Mouse (Mus musculus) hematopoietic stem cell, adult 5-6 weeks (primary cell): ENCODE results near the gene Fbxo17. TPM values are rescaled to one million over a fixed set of nuclear protein-coding genes. Genes with fewer than 3 reads are reported as not detected.

Source experiments
- ATAC-seq, 2 experiments: fragments of 125-278 bp in 1 of 2; replicated peaks in 1 of 2; 2 replicates each; pipeline ENCODE4 v1.8.0; 2016 to 2017; ENCODE audit warnings: inconsistent platforms in 2 of 2, mild to moderate bottlenecking in 2 of 2, moderate number of reproducible peaks in 2 of 2, low read depth in 1 of 2, moderate TSS enrichment in 1 of 2; ENCODE audit not compliant: low FRiP score in 2 of 2, poor library complexity in 2 of 2, severe bottlenecking in 2 of 2, insufficient read depth in 1 of 2, low TSS enrichment in 1 of 2
- total RNA-seq: library from RNA; stranded (forward); fragments of 172-1452, 232-1000 nt; gene quantifications from 2 replicates; pipeline ENCODE4 v1.2.3, GENCODE M21; 2017

The Fbxo17 gene
- total RNA-seq, 1 experiment from 2014 or later, result 1.1 TPM

DNA sequence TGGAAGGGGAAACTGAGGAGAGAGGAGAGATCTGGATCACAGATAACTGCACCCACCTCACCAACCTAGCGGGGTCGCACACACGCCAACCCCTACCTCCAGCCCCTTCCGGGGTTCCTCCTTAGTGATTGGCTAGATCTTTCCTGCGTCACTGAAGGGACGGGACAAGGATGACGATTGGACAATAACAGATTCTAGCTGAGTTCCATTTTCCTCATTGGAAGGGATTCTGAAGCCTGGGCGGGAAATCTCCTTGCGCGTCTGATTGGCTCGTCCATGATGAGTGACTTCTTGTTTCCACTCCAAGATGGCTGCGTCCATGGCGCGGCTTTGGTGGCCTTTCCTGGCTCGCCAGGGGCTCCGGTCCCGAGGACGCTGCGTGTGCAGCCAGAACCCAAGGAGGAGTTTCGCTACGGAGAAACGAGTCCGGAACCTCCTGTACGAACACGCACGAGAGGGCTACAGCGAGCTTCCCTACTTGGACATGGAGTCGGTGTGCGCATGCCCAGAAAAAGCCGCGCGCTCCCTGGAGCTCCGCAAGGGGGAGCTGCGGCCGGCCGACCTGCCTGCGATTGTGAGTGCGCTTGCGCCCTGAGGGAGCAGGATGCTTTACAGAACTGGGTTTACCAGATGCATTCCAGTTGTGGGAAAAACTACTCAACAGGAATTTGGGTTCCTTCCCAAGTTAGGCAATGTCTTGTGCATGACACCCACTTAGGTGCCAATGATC is 25.3 kb downstream of the Fbxo17 start, which contains the start of the genes Mrps12 and Sars2:
Gene Mrps12 (minus strand): TSS at position 112 of the 730 bp plus-strand sequence.
Gene Sars2 (plus strand): TSS at position 284 of the 730 bp plus-strand sequence.
- peak; percentile 97 to 98 for ATAC-seq

DNA sequence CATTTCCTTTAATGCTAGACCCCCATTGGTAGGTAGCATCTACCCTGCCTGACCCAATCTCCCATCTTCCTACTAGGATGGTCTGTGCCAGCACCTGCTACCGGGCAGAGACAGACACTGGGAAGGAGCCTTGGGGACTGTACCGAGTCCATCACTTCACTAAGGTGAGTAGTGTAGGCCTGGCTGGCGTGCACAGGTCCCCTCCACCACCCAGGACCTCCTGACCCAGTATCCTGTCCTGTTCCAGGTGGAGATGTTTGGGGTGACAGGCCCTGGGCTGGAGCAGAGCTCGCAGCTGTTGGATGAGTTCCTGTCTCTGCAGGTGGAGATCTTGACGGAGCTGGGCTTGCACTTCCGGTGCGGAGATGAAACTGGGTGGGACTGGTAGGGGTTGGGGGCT is 33.3 kb downstream of the Fbxo17 start:
- ATAC-seq, result no peak

DNA sequence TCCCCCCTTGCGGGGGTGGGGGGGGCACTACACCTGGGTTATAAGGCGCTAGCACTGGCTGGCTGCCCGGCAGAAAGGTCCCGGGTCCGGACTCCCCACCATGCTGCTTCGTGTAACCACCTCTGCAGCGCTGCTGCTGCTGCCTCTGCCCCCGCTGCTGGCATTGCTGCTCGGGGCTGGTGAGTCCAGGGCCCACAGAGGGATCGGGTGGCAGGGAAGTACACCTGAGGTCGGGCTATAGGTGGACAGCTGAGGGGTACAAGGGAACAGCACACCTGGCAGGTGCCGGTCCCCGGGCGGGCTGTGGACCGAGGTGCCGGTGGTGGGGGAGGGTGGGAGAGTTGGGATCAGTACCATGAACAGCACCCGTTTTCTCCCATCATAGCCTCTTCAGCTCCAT is 39.5 kb downstream of the Fbxo17 start, which contains the start of gene Ccer2:
Gene Ccer2 (plus strand): TSS at position 96 of the 400 bp plus-strand sequence.
- no peak for ATAC-seq

DNA sequence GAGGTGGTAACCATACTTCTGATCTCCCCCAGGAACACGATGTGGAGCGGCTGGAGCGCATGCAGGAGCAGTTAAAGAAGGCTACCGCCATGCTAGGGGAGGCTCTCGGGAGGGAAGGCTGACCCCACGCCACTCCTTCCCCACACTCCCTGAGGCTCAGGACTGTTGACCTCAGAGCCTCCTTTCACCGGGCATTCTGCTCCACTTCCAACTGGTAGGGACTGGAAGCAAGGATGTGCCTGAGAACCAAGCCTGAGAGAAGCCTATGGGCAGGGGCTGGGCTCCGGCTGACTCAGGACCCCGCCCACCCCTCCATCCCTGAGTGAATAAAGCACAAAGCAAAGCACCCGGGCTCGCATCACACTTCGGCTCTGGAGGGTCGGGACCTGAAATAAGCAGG is 42.0 kb downstream of the Fbxo17 start:
- no peak for ATAC-seq

DNA sequence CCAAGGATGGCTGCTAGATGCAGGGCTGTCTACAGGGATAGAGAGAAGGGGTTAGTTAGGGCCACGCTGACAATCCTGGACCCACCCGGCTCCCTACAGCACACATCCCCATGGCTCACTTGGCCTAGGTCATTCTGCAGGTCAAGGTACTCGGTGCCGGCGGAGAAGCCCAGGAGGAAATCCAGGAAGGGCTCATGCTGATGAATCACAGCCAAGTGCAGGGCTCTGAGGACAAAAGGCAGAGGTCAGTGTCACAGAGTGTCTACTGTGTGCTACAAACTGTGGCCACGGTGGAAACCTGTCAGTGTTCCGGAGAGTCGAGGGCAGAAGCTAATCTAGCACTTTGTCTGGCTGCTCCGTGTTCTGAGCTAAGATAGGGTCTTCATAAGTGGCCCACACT is 45.3 kb downstream of the Fbxo17 start:
- ATAC-seq, result no peak

DNA sequence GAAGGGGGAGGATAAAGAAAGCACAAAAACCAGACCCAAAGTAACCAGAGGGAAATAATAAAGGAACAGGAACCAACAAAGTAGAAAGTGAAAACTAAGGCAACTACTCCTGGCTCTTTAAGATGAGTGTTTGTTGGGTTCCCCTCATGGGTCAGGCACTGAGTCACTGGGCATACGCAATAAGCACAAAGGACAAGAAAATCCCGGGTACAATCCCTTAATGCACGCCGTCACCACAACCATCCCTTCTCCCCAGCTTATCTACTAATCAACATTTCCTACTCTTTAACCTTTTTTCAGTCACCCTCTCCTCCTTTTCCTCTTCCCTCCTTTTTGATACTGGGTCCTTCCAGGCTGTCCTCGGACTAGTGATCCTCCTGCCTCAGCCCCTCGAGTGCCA is 48.6 kb downstream of the Fbxo17 start:
- no peak for ATAC-seq

DNA sequence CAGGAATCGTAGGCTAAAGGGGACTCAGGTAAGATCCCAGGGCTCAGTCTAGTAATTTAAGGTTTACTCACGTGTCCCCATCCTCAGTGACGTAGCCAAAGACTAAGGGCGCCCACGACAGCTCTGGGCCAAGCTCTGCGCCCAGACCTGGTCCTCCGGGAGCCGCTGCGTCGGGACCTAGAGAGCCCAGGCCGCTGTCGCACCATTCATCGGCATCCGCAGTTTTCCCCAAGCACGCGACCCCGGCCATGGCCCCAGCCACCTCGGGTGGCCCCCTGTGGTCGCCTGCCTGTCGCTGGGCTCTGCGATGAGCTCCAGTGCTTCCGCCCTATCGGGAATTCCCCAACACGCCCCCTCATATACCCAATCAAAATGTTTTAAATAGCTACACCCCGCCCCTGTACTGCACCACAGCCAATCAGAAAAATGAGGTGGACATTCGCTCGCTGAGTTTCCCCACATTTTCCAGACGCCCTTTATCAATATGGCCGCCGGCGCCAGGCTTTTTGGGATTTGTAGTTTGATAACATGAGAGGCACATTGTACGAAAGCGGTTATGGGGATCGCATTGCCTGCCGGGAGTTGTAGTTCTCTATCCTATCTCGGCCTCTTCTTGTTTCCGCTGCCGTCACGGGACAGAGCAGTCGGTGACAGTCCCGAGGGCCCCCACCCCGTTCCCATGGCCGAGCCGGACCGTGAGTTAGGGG is 49.7 kb downstream of the Fbxo17 start, which contains the start of gene Sirt2:
Gene Sirt2 (plus strand): TSS at position 563 of the 707 bp plus-strand sequence.
- ATAC-seq, result peak; percentile 94 to 96

DNA sequence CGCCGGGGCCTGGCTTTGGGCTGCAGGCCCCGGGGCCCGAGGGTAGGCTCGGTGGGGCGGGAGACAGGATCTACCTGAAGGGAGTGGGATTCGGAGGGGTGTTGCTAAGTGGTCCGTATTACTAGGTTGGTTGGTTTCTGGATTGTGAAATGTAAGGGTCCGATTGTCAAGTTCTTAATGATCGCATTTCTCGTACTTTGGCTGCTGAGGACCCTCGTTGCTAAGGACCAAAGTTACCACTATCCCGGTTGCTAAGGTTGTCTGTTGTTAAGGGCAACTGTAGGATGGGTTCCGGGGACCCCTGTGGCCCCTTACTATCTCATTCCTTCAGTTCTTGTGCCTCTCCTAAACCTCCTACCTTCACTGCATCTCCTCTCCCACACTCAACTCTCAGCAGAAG is 50.3 kb downstream of the Fbxo17 start:
- no peak for ATAC-seq

DNA sequence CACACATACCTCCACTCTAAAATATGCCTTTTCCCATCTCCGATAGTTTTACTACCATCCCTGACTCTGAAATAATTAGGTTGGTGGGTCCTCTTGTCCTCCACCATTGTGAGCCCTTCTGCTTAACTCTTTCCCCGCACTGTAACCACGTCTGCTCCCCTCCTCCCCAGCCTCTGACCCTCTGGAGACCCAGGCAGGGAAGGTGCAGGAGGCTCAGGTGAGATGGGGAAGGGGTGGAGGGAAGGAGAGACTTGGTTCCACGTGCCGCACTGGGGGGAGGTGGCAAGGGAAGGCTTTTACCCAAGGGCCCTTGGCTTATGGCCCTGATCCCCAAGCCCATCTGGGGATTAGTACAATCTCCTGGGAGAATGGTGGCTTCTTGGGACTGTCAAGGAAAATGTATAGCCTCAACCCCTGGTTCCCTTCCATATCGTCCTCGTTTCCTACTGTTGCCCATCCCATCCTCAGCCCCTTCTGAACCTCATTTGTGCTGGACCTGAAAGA is 50.9 kb downstream of the Fbxo17 start, which contains the start of gene Nfkbib:
Gene Nfkbib (minus strand): TSS at position 51 of the 504 bp plus-strand sequence.
- ATAC-seq, result no peak

DNA sequence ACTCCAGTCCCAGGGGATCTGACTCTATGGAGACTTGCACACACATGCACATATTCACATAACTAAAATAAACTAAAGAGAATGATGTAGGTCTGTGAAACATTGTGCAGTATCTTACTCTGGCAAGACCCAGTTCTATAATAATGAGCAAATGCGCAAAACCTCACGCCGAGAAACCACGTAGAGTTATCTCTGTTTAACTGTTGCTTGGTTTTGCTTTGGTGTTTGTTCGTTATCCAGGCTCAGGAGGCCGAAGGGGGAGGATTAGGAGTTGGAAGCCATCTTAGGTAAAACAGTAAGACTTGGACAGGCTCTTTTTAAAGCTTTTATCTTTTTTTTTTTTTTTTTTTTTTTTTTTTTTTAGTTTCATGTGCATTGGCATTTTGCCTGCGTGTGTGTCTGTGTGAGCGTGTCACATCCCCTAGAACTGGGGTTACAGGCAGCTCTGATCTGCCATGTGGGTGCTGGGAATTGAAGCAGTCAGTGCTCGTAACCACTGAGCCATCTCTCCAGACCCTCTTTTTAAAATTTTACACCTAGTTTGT is 52.9 kb downstream of the Fbxo17 start:
- ATAC-seq, result no peak

DNA sequence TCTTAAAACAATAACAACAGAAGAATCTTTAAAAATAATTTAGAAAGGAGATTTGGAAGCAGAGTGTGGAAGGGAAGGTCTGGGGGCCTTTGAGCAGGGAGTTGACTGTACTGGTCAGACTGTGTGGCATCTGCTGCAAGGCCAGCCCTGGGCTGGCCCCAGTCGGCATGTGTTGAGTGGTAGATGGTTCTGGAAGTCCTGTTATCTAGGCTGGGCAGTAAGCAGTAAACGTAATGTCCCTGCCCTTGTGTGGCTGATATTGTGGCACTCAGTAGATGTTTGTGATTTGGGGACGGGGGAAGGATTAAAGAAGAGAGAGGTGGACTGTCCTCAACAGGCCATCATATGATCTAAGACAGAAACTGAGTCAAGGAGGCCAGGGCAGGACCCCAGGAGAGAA is 53.7 kb downstream of the Fbxo17 start:
- ATAC-seq, result no peak

DNA sequence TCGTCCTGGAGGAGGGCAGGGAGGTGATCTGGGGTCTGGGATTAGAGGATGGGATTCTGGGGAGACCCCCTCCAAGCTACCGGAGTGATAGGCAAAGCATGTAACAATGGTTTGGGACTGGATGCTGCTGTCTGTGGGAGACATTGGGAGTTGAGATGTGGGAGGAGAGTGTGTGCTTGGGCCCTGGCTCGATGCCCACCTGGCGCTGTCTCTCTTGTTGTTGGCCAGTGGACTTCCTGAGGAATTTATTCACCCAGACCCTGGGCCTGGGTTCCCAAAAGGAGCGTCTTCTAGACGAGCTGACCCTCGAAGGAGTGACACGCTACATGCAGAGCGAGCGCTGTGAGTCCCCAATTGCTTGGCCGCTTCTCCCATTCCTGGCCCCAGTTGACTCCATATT is 55.3 kb downstream of the Fbxo17 start:
- ATAC-seq, result no peak

DNA sequence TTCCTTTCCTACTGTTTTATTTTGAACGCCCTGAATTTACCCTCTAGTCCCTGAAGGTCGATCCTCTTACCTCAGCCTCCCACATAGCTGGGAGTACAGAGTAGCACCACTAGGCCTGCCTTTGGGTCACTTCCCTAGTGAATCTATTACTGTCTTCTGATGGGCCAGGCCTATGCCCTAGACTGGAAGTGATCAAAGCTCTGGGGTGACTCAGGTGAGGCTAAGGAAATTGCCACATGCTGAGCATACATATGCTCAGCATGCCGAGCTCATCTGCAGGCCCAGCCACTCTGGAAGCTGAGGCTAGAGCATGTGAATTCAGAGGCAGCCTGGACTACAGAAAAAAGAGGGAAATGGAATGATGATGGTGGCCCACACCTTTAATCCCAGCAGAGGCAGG is 56.6 kb downstream of the Fbxo17 start:
- ATAC-seq, result no peak; a peak in 1 of 4 replicates

DNA sequence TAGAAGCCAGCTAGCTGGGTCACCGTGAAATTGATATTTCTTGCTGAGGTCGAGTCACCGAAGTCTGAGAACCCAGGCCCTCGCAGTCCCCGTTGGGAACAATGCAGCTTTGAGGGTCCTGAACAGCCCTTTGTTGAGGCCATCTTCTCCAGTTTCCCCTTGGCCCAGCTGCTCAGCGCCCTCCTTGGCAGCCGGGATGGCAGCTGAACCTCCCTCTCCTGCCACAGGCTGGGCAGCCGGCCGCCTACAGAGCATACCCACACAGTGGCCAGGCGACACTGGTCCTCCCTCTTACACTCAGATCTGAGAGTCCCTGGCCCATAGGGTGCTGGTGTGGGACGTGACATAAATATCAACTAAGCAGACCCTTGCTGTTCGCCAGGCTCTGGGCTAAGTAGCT is 57.6 kb downstream of the Fbxo17 start:
- ATAC-seq, result no peak

DNA sequence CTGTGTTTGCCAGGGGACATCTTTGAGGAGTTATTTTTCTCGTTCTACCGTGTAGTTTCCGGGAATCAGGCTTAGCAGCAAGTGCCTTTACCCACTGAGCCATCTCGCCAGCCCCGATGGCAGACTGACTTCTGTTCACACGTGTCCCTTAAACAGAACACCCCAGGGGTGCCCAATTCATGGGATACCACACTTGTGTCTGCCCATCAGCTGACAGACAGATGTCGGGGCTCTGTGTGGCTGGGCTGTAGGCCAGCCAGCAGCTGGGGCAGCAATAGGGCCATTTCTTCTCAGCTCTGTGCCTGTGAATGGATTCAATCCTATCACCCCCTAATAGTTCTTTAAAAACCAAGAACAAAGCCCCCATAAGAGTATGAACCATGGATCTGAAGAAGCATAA is 58.5 kb downstream of the Fbxo17 start:
- no peak for ATAC-seq

DNA sequence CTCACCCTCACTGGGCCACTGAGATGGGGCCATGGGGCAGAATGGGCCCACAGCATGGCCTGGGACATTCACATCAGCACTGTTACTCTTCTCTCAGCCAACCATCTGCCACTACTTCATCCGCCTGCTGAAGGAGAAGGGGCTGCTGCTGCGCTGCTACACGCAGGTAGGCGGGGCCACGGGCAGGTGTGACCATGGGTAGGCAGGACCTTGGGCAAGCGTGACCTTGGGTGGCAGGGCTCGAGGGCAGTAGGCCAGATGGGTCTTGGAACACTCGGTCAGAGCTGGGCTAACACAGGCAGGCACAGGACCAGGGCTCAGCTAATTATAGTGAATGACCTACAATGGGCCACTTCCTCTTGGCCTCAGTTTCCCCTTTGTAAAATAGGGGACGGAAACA is 62.2 kb downstream of the Fbxo17 start:
- no peak for ATAC-seq

DNA sequence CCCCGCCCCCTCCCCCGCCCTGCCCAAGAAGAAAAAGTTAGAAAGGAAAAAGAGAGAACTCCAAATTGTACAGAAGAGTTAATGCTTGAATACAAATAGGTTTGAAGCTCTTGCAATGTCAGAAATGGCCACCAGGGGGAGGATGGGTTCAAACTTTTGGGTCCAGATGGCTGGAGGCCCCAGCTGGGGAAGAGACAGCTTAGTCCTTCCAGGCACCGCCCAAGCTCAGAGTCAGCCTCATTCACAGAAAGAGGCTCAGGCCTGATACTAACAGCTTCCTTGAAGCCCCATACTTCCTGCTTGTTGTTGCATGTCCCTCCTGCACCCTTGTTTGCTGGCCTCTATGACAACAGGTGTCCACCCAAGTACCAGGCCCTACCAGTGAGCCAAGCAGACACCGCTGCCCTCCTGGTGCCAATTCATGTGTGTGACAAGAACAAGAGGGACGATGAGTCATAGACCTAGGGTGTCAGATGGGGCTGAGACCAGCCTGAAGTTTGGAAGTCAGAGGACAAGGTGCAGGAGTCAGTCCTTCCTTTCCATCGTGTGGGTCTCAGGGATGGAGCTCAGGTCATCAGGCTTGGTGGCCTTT is 63.6 kb downstream of the Fbxo17 start:
- peak; percentile 54 to 63; a peak in 3 of 4 replicates for ATAC-seq

DNA sequence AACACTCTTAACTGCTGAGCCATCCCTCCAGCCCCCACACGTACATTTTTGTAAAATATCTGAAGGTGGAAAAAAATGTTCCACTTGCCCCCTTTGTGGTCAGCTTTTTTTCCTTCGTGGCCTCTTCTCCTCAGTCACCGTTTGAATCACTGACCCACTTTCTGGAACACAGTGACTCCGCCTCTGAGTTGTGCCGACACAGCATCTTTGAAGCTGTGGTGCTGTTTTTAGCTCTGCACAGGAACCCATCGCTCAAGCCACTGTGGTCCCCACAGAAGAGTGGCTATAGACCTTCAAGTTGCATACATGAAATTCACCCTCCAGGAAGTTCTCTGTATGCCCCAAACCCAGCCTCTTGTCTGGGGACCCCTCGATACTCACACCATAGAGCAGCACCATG is 64.3 kb downstream of the Fbxo17 start:
- ATAC-seq, result peak in 1 of 2 experiments; percentile 22; a peak in 1 of 4 replicates
